Mouse (Mus musculus) frontal cortex, adult 2 months (tissue): ENCODE data around the gene Snx11. TPM values are rescaled to one million over a fixed set of nuclear protein-coding genes. Genes with fewer than 3 reads are reported as not detected.
A peak's percentile ranks its signal among the peaks of the same experiment; 100 is the strongest.
"Not testable (repeated sequence)": the region's sequence is repeated elsewhere in the genome, so short reads cannot be mapped to it uniquely, and the experiment has no call there.

Experiments used
- DNase-seq, 2 experiments: peaks; one replicate each; pipeline ENCODE4 v3.0.0; 2022; ENCODE audit warnings: low spot score in 1 of 2; ENCODE audit errors: extremely low spot score in 1 of 2
- polyA plus RNA-seq: library from polyadenylated mRNA; depleted of rRNA; stranded (reverse); fragments of >200 nt; gene quantifications from 2 replicates; pipeline ENCODE4 v1.2.3, GENCODE M21; 2012

Gene Snx11
- polyA plus RNA-seq, 1 experiment, result 48.0 TPM

DNA sequence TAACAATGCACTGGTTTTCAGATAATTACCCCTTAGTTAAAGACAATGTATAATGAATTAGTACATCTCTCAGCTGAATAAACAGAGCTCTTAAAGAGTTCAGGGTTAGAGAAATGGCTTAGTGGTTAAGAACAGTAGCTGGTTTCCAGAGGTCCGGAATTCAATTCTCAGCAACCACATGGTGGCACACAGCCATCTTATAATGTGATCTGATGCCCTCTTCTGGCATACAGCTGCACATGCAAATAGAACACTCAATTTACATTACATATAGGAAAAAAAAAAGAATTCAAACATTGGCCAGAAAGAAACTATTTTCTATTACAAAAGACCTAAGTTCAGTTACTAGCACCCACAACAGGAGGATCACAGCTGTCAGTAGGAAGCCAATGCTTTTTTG, 19.2 kb upstream of the Snx11 start:
- no peak for DNase-seq

DNA sequence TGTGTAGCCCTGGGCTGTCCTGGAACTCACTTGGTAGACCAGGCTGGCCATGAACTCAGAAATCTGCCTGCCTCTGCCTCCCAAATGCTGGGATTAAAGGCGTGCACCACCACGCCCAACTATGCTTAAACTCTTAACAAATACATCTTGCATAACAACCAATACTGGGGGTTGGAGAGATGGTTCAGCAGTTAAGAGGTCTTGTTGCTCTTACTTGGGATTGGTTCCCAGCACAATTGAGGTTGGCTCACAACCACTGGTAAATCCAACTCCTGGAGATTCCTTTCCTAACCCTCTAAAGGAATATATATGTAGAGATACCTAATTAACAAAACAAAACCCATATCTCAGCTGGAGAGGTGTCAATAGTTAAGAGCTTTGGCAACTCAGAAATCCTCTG, 18.7 kb upstream of the Snx11 start:
- DNase-seq, result no peak

DNA sequence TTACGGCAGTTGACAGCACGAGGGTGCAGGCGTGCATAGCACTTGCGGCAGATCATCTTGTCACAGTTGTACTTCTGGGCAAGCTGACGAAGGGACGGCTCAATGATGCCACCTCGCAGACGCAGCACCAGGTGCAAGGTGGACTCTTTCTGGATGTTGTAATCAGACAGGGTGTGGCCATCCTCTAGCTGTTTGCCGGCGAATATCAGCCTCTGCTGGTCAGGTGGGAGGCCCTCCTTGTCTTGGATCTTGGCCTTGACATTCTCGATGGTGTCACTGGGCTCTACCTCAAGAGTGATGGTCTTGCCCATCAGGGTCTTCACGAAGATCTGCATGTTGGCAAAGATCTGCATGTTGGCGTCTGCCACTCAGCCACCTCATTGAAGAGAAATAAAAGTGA, 18.1 kb upstream of the Snx11 start:
- no peak for DNase-seq

DNA sequence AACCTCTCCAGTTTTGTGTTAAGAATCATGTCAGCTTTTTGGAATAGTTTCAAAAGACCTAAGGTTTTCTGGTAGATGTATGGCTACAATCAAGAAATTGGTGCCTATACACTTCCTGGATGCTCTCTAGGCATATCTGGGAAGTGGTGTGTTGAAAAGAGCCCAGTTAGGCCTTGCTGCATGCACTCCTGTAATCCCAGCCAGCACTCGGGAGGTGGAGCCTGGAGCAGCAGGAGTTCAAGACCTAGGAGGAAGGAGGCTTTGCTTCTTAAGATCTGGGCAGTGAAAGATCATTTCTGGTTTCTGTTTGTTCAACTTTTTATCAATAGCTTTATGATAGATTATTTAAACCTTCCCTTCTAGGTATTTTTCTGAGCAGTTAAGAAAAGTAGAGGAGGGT, 13.3 kb upstream of the Snx11 start:
- DNase-seq, result no peak

DNA sequence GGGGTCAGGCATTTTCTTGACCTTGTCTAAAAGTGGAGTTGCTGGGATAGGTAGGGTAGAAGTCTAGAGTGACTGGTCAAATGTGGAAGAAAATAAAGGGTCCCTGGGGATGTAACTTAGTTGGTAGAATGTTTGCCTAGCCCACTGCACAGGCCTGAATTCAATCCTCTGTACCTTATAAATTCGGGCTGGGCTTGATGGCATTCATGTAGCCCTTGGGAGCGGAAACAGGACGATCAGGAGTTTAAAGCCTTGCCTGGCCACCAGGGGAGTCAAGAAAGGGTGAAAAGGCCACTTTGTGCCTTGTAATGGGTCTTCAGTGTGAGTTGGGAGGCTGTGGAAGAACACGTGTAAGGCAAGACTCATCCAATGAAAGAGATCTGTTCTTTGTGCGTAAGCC, 12.6 kb upstream of the Snx11 start:
- DNase-seq, result no peak

DNA sequence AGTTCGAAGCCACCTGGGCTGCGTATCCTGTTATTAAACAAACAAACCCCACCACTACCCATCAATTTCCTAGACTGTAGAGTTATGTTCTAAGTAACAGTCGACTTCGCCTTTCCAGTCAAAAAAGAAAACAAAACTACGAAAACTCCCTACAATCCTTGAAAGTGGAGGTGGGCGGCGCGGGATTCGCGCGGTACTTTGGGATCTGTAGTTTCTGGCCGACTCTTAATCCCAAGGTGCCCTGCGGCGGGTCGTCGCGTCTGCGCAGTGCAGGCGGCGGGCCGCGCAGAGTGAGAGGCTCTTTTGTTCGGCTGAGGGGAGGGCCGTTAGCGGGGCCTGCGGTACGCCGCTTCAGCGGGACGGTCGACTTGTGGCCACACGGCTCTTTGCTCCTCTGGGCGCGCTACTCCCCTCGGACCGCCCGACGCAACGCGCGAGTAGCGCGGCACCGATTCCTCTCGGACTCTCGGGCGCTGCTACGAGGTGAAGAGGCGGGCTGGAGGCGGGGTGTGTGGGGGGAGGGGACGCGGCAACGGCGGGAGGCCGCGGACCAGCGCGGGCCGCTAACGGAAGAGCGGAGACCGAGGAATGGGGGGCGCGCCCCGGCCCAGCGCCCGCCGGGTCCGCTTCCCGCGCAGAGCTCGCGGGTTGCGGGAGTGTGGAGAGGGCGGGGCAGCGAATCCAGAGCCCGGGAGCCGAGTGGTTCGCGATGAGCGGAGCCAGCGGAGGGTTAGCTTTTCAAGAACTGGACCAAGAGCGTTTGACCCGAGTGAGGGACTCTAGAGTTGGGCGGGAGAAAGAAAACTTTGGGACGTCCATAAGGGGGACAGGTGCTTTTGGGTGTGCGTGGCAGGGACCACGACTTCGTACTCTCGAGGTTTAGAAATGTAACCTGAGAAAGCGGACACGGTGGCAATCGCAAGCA, 11.8 kb upstream of the Snx11 start, which contains the start of gene Cbx1:
Cbx1 (plus strand) TSS at position 257 of the 925 bp plus-strand sequence.
- peak; percentile 76 to 92 for DNase-seq

DNA sequence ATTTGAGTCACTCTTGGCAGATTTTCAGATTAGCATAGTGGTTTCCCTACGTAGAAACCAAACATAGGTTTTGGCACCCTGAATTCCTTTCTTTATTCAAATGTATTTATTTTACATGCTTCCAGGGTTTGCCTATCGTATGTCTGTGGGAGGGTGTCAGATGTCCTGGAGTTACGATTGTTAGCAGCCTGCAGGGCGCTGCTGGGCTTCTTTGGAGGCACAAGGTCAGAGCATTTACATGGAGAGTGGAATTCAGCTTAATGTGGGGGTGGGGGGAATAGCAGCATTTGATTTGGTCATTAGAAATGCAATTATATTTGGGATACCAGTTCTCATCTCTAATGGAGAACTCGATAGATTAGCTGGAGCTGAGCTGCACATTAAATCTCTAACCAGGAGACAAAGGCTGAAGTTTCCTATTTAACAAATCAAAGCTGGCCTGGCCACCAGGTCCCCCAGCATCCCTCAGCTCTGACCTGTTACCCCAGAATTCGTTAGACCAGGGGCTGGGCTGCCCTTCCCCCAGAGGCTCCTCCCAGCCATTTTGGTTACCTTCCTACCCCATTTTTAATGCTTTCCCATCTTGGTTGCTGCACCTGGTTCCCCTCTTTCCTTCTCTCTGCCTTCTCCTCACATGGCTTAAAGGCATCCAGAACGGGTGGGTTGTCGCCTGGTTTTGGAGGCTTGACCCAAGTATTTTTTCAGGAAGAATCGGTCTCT, 9.5 kb upstream of the Snx11 start:
- no peak for DNase-seq

DNA sequence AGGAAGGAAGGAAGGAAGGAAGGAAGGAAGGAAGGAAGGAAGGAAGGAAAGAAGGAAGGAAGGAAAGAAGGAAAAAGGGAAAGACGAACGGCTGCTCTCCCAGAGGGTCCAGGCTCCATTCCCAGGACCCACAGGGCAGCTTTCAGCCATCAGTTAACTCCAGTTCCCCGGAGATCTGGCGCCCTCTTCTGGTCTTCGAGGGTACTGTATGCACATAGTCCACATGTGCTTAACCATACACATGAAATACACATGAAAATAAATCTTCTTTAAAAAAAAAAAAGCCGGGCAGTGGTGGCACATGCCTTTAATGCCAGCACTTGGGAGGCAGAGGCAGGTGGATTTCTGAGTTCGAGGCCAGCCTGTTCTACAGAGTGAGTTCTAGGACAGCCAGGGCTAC, 7.5 kb upstream of the Snx11 start:
- DNase-seq, result peak in 1 of 2 experiments; percentile 77

DNA sequence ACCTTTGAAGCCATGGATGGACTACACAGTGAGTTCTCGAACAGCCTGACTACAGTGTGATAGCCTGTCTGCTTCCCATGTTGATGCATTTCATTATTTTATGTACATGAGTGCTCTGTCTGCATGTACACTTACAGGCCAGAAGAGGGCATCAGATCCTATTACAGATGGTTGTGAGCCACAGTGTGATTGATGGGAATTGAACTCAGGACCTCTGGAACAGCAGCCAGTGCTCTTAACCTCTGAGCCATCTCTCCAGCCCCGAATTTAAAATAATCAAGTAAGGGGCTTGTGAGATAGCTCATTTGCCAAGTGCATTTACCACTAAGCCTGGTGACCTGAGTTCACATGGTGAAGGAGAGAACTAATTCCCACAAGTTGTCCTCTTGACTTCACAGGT, 4.1 kb upstream of the Snx11 start:
- no peak for DNase-seq

DNA sequence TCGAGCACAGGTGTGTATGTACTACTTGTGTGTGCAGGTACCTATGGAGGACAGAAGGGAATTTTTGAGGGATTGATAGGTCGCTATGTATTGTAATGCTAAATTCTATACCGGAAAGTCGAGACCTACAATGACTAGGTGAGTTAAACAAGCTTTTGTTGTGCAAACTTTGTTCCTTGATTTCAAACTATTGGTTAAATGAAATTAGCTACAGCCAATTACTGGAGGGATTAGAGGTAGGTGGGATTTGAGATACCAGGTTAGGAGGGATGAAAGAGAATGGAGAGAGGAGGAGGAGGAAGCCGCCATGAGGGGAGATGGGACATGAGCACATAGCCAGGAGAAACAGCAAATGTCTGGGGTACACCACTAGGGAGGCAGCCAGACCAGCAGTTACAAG, 2.9 kb upstream of the Snx11 start:
- DNase-seq, result no peak

DNA sequence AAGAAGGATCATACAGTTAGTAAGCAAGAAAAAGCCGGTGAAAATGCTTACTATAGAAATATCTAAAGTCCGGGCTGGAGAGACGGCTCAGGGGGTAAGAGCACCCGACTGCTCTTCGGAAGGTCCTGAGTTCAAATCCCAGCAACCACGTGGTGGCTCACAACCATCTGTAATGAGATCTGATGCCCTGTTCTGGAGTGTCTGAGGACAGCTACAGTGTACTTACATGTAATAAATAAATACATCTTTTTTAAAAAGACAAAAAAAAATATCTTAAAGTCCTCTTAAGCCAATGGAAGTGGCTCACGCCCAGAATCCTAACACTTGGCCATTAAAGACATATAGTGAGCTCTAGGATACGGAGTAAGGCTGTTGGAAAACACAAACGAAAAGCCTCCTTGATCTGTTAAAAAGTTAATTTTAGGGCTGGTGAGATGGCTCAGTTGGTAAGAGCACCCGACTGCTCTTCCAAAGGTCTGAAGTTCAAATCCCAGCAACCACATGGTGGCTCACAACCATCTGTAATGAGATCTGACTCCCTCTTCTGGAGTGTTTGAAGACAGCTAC, 785 bp upstream of the Snx11 start:
- not testable (repeated sequence) for DNase-seq

DNA sequence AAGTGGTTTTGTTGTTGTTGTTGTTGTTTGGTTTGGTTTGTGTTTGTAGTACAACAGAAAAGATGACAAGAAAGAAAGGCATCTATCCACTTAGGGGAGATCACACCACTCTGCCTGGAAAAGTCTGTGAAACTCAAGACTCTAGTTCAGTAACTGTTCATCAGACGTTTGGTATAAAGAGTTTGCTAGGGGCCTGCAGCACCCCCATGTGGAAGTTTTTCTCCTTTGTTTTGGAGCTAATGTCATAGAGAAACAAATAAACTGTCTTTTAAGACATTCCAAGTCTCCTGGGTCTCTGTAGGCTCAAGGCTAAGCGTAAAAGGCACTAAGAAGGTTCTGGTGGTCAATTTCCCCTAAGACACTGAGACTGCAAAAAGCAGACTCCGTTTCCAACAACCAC, 1.3 kb downstream of the Snx11 start:
- no peak for DNase-seq

DNA sequence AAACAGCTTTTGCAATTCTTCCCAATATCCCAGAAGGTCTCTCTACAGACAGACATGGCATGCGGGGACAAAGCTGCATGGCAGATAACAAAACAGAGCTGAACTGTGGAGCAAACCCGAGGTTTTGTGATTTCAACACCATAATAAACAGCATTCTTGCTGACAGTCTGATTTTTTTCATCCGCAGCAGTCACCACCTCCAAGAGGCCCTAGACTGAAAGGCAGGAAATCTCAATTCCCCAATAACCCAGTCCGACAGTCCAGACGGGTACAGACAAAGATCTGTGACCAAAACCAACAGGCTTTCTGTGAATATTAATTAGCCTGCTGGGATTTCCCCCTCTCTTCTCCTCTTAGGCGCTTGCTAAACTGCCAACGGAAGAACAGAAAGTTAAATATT, 1.7 kb downstream of the Snx11 start:
- no peak for DNase-seq

DNA sequence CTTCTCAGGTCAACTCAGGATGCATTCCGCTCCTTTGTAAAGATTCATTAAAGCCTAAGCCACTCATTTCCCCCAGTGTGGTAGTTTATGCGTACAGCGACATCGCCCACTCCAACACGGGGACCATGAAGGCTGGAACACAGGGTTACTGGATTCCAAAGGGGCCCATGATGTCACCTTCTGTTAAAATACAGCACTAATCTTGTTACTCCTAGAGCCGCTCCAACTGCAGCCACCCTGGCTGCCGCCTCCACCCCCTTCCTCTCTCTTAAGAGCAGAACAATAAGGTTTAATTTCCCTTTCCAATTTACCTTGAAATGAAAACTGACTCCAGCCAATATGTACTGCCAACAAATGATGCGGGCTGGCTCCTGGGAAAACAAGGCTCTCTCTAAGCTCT, 2.3 kb downstream of the Snx11 start:
- no peak for DNase-seq

DNA sequence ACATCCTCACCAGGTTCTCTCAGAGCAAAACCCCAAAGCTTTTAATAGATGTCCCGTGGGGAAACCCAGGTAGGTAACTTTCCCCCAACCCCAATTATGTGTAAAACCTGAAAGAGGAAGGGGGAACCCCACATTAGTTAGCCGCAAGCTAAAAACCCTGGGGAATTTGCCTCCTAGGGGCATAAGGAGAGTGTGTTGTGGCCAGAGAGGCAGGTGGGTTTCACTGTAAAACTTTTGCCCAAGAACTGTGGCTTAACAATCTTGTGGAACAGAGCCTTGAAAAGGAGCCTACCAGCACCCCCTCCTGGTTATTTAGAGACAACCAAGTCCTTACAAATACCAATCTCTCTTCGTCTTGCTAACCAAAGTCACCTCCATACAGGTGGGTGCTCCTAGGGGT, 2.8 kb downstream of the Snx11 start:
- no peak for DNase-seq

DNA sequence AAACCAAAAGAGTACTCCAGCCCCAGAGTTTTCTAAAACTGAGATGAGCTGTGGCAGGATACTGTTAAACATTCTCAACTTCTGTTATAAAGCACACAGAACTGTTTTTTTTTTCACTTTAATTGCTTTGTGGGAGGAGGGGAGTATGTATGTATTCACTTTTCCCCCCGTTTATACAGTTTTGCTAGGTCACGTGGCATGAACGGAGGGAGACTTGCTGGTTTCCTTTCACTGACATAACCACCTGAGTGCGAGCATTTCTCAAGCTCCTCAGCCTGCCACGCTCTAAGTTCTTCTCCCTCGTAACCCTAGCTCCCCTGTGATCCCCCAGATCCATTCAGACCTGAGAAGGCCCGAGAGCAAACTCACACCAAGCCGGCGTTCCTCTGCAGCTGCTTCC, 4.9 kb downstream of the Snx11 start:
- no peak for DNase-seq

DNA sequence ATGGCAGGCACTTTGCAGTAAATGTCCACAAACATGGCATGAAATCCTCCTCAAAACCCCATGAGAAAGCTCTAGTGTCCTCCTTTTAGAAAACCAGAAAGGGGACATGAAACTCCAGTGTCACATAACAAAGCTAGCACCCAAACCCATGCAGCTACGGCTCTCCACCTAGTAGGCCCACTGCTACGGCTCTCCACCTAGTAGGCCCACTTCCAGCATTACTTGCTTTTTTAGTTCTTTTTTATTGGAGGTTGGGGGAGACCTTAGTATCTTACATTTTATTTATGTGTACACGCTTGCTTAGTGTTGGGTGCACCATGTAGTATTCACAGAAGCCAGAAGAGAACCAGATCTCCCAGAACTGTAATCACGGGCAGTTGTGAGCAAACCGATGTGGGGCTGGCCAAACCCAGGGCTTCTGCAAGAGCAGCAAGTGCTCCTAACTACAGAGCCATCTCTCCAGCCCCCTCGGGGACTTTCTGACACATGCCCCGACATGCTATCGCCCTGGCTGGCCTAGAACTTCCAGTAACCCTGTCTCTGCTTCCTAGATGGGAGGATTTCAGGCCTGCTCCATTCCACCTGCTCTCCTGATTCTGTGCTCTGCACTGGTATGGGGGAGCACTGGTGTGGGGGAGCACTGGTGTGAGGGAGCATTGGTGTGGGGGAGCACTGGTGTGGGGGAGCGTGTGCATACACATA, 5.9 kb downstream of the Snx11 start:
- DNase-seq, result no peak

DNA sequence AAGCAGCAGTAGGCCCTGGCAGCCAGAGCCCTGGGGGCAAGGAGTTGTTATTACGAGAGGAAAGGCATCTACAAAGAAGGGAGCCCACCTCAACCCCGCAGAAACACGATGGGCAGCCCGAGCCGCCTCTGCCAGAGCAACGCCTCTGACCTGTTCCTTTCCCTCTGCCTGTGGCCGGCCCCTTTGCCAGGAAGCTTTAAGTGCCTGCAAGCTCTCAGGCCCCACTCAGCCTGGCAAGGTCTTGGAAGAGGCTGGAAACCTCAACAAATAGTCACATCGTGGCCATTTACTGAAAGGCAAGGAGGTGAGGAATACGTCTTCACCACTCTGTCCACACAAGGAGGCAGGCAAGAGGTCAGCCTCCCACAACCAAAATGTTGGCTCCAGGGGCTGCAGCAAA, 9.1 kb downstream of the Snx11 start:
- DNase-seq, result no peak

DNA sequence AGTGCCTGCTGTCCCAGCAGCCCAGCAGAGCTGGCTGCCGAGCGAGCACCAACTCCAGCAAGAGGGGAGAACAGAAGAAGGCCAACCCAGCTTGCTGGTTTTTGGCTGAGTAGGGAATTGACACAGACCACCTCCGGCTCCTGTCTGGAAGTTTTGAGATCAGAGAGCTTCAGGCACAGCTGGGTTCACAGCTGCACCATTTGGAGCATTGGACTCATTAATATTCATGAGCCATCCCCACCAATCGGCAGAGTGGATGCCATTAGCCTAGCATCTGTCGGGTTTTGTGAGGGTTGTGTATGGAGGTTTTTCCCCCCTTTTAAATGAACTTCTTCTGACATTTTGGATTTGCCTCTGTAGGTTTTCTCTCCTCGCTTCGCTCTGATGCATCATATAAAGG, 10.3 kb downstream of the Snx11 start:
- no peak for DNase-seq

DNA sequence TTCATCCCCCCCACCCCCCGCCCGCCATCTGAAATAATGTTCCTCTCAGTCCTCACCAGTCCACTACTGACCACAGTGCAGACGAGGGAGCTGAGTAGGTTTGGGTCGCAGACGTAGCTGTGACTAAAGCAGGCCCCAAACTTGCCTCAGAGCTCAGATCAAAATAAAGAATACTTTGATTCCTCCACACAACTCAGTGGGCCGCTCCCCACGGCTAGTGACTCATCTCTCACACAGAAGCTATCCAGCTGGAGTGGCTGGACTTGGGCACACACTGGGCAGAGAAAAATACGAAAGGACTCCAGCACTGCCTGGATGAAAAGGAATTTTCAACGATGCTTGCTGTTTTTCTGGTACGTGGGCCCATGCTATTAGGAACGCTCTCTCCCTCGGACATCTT, 10.8 kb downstream of the Snx11 start:
- peak in 1 of 2 experiments; percentile 71 for DNase-seq

DNA sequence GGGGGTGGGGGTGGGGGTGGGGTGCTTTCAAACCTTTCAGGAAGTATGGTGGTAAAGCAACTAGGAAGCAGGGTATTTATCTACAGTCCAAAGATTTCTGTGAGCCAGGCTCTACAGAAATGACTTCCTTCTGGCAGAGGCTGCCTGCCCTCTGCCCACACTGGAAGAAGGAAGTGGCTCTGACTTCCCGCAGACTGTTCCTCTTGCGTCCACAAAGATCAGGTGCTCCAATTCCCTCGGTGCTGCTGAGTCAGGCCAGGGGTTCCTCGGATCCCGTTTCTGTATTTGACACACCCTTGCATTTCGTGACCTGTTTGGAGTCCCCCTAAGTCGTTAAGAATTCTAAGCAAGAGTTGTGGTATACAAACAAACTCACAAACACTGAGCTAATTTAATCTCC, 11.7 kb downstream of the Snx11 start:
- no peak for DNase-seq
